ENCODE assay signal across 19 mouse cellular contexts in the genomic region with DNA sequence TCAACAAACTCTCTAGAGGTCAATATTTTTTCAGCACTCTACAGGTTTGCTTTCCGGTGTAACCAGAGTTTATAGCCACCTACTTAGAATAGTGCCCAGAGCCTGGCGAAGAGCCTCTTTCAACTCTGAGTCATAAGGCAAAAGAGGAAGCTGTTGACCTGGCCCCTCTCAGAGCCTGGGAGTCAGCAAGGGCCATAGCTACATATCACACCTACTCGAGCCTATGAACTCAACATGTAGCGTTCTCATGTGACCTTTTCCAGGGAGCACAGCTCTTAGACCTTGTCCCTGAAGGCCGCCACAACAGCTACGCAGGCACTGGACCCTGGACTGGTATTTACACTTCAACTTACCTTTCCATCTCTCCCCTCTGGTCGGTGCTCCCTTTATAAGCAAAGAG. TPM values are rescaled to one million over a fixed set of nuclear protein-coding genes. Genes with fewer than 3 reads are reported as not detected.
DNase-seq lines count a peak whose midpoint lies in the region; ATAC-seq and TF ChIP-seq lines count a peak whose summit lies in the region.
"Had no signal": no experiment of that assay in that cellular context is flagged by ENCODE, and none has a peak within 500 bp of the region (broad histone marks: within the 10 kb centered on the region; RNA-seq: fewer than 3 reads in every experiment).

No protein-coding gene starts in this region.

- no peaks in the 10 kb centered on the region for H3K4me1 ChIP-seq in intestine, postnatal 0 days (replicated peaks; ENCODE audit: control insufficient read depth, insufficient read depth, low read length)
- no peaks in the 10 kb centered on the region for H3K4me1 ChIP-seq in intestine, embryonic 16.5 days (ENCODE audit: control insufficient read depth, insufficient read depth, low read length)
- H3K4me1 ChIP-seq in midbrain, embryonic 16.5 days (ENCODE audit: control insufficient read depth, insufficient read depth, low read length), result no peaks in the 10 kb centered on the region
- H3K4me1 ChIP-seq: embryonic facial prominence, embryonic 10.5 days; hindbrain, embryonic 10.5 days; limb, embryonic 15.5 days had no signal

- H3K4me2 ChIP-seq in intestine, postnatal 0 days (replicated peaks; ENCODE audit: low read depth), result no peak overlapping the region
- no peak overlapping the region for H3K4me2 ChIP-seq in intestine, embryonic 16.5 days (ENCODE audit: low read depth, low read length)
- H3K4me2 ChIP-seq in midbrain, embryonic 16.5 days (ENCODE audit: low read length), result no peak overlapping the region
- H3K4me2 ChIP-seq: limb, embryonic 15.5 days had no signal

- H3K36me3 ChIP-seq in intestine, postnatal 0 days (ENCODE audit: control insufficient read depth, insufficient read depth), result no peaks in the 10 kb centered on the region
- H3K36me3 ChIP-seq in intestine, embryonic 16.5 days (ENCODE audit: control insufficient read depth, insufficient read depth, low read length), result no peaks in the 10 kb centered on the region
- no peaks in the 10 kb centered on the region for H3K36me3 ChIP-seq in midbrain, embryonic 16.5 days (ENCODE audit: control insufficient read depth, insufficient read depth, low read length)
- H3K36me3 ChIP-seq: embryonic facial prominence, embryonic 10.5 days; hindbrain, embryonic 10.5 days; limb, embryonic 15.5 days had no signal

- DNase-seq in lung, postnatal 25 days (ENCODE audit: low spot score), result peak; percentile 64
- DNase-seq in embryo, embryonic 11 days, result no peak
- DNase-seq in spleen, postnatal 4 days (ENCODE audit: low spot score in 2 of 2), result no peak
- DNase-seq: adrenal gland, postnatal 14 days; cerebellum, adult 11-12 months; cerebellum, postnatal 14 days; gastrocnemius, postnatal 14 days; kidney, adult 2 months; kidney, postnatal 10 days; thymus, postnatal 36 days had no signal

- no peaks in the 10 kb centered on the region for H3K9me3 ChIP-seq in intestine, postnatal 0 days (ENCODE audit: control insufficient read depth)
- H3K9me3 ChIP-seq in intestine, embryonic 16.5 days (ENCODE audit: control insufficient read depth, low read length), result no peaks in the 10 kb centered on the region
- no peaks in the 10 kb centered on the region for H3K9me3 ChIP-seq in midbrain, embryonic 16.5 days (replicated peaks; ENCODE audit: control insufficient read depth, low read length, poor library complexity, severe bottlenecking)
- H3K9me3 ChIP-seq: embryonic facial prominence, embryonic 10.5 days; hindbrain, embryonic 10.5 days; limb, embryonic 15.5 days had no signal

- TF ChIP-seq CTCF in intestine, postnatal 0 days (IDR thresholded peaks at IDR 0.05; ENCODE audit: low read depth), result no peak

- no peaks in the 10 kb centered on the region for H3K27me3 ChIP-seq in intestine, postnatal 0 days (replicated peaks; ENCODE audit: control insufficient read depth, insufficient read depth, low read length)
- no peaks in the 10 kb centered on the region for H3K27me3 ChIP-seq in intestine, embryonic 16.5 days (replicated peaks; ENCODE audit: control insufficient read depth, insufficient read depth, low read length)
- H3K27me3 ChIP-seq in midbrain, embryonic 16.5 days (ENCODE audit: control insufficient read depth, insufficient read depth, low read depth, low read length), result no peaks in the 10 kb centered on the region
- H3K27me3 ChIP-seq: limb, embryonic 15.5 days had no signal

- ATAC-seq in intestine, postnatal 0 days, result peak; percentile 66; the same call in 1 of the 2 replicates
- no peak for ATAC-seq in intestine, embryonic 16.5 days
- peak; percentile 67 for ATAC-seq in granulocyte monocyte progenitor cell, adult 5-6 weeks (replicated peaks; ENCODE audit: poor library complexity, severe bottlenecking)
- ATAC-seq in midbrain, embryonic 16.5 days, result no peak
- ATAC-seq: activated CD4-positive, CD25-positive, alpha-beta regulatory T cell, adult 4 months; Patski had no signal

- no peak overlapping the region for H3K9ac ChIP-seq in intestine, postnatal 0 days (ENCODE audit: low read depth, low read length)
- no peak overlapping the region for H3K9ac ChIP-seq in intestine, embryonic 16.5 days (ENCODE audit: low read depth, low read length)
- H3K9ac ChIP-seq in midbrain, embryonic 16.5 days (ENCODE audit: low read depth, low read length), result no peak overlapping the region
- H3K9ac ChIP-seq: limb, embryonic 15.5 days had no signal

- H3K4me3 ChIP-seq in intestine, postnatal 0 days (ENCODE audit: low read depth, low read length), result no peak overlapping the region
- H3K4me3 ChIP-seq in intestine, embryonic 16.5 days (ENCODE audit: low read length), result no peak overlapping the region
- no peak overlapping the region for H3K4me3 ChIP-seq in midbrain, embryonic 16.5 days (ENCODE audit: low read depth, low read length)
- H3K4me3 ChIP-seq: embryonic facial prominence, embryonic 10.5 days; hindbrain, embryonic 10.5 days; limb, embryonic 15.5 days had no signal

- H3K27ac ChIP-seq in intestine, postnatal 0 days (ENCODE audit: low read depth, low read length), result no peak overlapping the region
- no peak overlapping the region for H3K27ac ChIP-seq in intestine, embryonic 16.5 days (ENCODE audit: low read length)
- H3K27ac ChIP-seq in midbrain, embryonic 16.5 days (ENCODE audit: low read length), result no peak overlapping the region
- H3K27ac ChIP-seq: embryonic facial prominence, embryonic 10.5 days; hindbrain, embryonic 10.5 days; limb, embryonic 15.5 days had no signal

- 82% methylated on average over 7 of the region's 7 CpGs for WGBS in intestine, postnatal 0 days
- 77% methylated on average over 7 of the region's 7 CpGs for WGBS in intestine, embryonic 16.5 days
- 95% methylated on average over 7 of the region's 7 CpGs for WGBS in midbrain, embryonic 16.5 days

RNA-seq across cellular contexts. Expression of gene 2510009E07Rik, which starts 25.3 kb away (rescaled TPM):
- 7.7 and 8.7 TPM in 2 replicates for polyA plus RNA-seq in intestine, postnatal 0 days (2015; fragmentation: Nextera tagmentation; extraction: Ambion mirVana)
- polyA plus RNA-seq in intestine, embryonic 16.5 days (2015; fragmentation: Nextera tagmentation; extraction: Ambion mirVana), result 12.8 and 13.9 TPM in 2 replicates
- 0.51 and 1.5 TPM in 2 replicates for total RNA-seq in granulocyte monocyte progenitor cell, adult 5-6 weeks (2014; fragmentation: Nextera tagmentation)
- total RNA-seq in granulocyte monocyte progenitor cell, adult 5-6 weeks (2017), result 0.13 and 0.52 TPM in 2 replicates
- polyA plus RNA-seq in midbrain, embryonic 16.5 days (2015; fragmentation: Nextera tagmentation; extraction: Ambion mirVana), result 50.4 and 55.3 TPM in 2 replicates

Comparison
In these comparisons a context has a peak if more than half of its experiments do, and no peak if none do; other contexts are left out.
1. ATAC-seq: peak in intestine, postnatal 0 days (single experiment) and granulocyte monocyte progenitor cell, adult 5-6 weeks (single experiment); none in intestine, embryonic 16.5 days (single experiment) and midbrain, embryonic 16.5 days (single experiment).